Mouse (Mus musculus) embryonic facial prominence, embryonic 10.5 days (tissue): ENCODE data around the gene Osbpl11. TPM values are rescaled to one million over a fixed set of nuclear protein-coding genes. Genes with fewer than 3 reads are reported as not detected.
"Not testable (repeated sequence)": the region's sequence is repeated elsewhere in the genome, so short reads cannot be mapped to it uniquely, and the experiment has no call there.

ENCODE experiments used
- DNase-seq: peaks from one replicate; pipeline ENCODE4 v3.0.0-alpha.2; 2017; ENCODE audit warnings: low spot score
- H3K27ac ChIP-seq: fragments of 300-500 bp; sonication (generic); replicated peaks from 2 replicates; pipeline ENCODE4 v1.5.1; 2016; ENCODE audit warnings: mild to moderate bottlenecking
- H3K27me3 ChIP-seq: fragments of 300-500 bp; sonication (generic); replicated peaks from 2 replicates; pipeline ENCODE4 v1.6.1; 2016; ENCODE audit warnings: low read depth, mild to moderate bottlenecking; ENCODE audit not compliant: poor library complexity, severe bottlenecking
- H3K36me3 ChIP-seq: fragments of 300-500 bp; sonication (generic); replicated peaks from 2 replicates; pipeline ENCODE4 v1.6.1; 2016; ENCODE audit warnings: mild to moderate bottlenecking, moderate library complexity
- H3K4me1 ChIP-seq: fragments of 300-500 bp; sonication (generic); 2 replicates; pipeline ENCODE4 v1.6.1; 2016
- H3K4me3 ChIP-seq: fragments of 300-500 bp; sonication (generic); 2 replicates; pipeline ENCODE4 v1.5.1; 2016; ENCODE audit warnings: mild to moderate bottlenecking, moderate library complexity
- H3K9me3 ChIP-seq: fragments of 300-500 bp; sonication (generic); 2 replicates; pipeline ENCODE4 v1.6.1; 2016; ENCODE audit warnings: mild to moderate bottlenecking
- WGBS: fragments of 180-500 bp; shearing (Covaris S2); methylation state at CpG from one replicate; pipeline ENCODE4 v1.1.7; 2016; 5-methylcytosine and 5-hydroxymethylcytosine counted together
- polyA plus RNA-seq: library from polyadenylated mRNA; unstranded; fragments of >200 nt; fragmentation: Nextera tagmentation; extraction: Ambion mirVana; gene quantifications from 2 replicates; pipeline ENCODE4 v1.2.1, GENCODE M21; 2016

Gene Osbpl11
- polyA plus RNA-seq, 1 experiment from 2014 or later, result 22.2 TPM

DNA sequence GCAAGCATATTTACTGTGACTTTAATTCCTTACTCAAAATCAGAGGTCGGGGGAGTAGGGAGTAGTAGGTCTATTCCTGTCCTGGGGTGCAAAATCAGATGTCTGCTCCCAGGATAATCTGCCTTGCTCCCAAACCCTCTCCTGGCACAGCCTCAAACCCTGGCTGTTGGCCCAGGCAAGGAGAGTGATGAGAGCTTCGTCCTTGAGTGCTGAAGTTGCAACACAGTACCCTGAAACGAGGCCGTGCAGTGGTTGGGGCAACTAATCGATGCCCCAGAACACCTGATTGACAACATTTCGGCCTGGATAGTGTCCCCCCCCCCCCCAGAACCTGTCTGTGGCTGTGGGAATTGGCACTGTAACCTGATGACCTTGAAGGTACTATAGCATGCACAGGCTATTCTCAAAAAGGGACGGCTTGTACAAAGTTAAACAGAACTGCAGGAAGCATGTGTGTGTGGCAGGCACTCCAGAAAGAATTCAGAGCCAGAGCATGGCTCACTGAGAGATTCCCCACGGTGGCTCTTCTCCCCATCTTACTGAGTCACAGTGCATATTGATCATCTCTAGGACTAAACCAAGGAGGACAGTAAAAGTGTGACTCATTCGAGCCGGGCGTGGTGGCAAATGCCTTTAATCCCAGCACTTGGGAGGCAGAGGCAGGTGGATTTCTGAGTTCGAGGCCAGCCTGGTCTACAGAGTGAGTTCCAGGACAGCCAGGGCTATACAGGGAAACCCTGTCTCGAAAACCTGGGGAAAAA is 21.4 kb upstream of the Osbpl11 start:
- WGBS, result 81% methylated on average over 13 of the region's 13 CpGs
- no peak overlapping the region for H3K4me3 ChIP-seq
- DNase-seq, result no peak

DNA sequence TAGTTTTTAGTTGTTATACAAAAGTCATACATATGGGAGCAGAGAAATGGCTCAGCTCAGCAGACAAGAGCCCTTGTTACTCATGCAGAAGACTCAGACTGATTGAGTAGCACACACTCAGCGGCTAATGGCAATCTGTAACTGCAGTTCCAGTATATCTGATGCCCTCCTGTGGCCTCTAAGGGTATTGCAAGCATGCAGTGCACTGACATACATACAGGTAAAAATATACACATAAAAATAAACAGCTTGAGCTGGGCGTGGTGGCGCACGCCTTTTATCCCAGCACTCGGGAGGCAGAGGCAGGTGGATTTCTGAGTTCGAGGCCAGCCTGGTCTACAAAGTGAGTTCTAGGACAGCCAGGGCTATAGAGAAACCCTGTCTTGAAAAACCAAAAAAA is 18.6 kb upstream of the Osbpl11 start:
- DNase-seq, result peak; percentile 50
- H3K4me1 ChIP-seq, H3K27ac ChIP-seq, H3K9me3 ChIP-seq, H3K36me3 ChIP-seq, H3K4me3 ChIP-seq, H3K27me3 ChIP-seq: not testable (repeated sequence)
- WGBS, result 70% methylated on average over 6 of the region's 6 CpGs

More for the DNA sequence above, 21.4 kb upstream of the Osbpl11 start:
- H3K36me3 ChIP-seq, result no peaks in the 10 kb centered on the region
- H3K9me3 ChIP-seq, result no peaks in the 10 kb centered on the region
- no peaks in the 10 kb centered on the region for H3K4me1 ChIP-seq
- no peaks in the 10 kb centered on the region for H3K27me3 ChIP-seq
- no peak overlapping the region for H3K27ac ChIP-seq

DNA sequence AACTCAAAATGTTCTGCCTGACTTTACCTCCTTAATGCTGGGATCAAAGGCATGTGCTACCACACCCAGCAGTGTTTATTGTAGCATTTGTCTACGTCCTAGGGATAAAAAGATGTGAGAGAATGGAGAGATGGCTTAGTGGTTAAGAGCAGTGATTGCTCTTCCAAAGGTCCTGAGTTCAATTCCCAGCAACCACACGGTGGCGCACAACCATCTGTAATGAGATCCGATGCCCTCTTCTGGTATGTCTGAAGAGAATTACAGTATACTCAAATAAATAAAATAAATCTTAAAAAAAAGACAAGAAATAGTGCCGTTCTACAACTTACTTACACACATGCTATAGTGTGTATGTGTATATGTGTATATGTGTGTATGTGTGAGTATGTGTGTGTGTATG is 17.3 kb upstream of the Osbpl11 start:
- Histone ChIP-seq H3K36me3 (no peaks in the 10 kb centered on the region), H3K9me3 (no peaks in the 10 kb centered on the region), H3K27me3 (no peaks in the 10 kb centered on the region), H3K27ac (no peak overlapping the region), H3K4me1 (no peaks in the 10 kb centered on the region; the same call in 1 of the 2 replicates), H3K4me3 (no peak overlapping the region)
- no peak for DNase-seq
- WGBS, result 45% methylated on average over 5 of the region's 5 CpGs

DNA sequence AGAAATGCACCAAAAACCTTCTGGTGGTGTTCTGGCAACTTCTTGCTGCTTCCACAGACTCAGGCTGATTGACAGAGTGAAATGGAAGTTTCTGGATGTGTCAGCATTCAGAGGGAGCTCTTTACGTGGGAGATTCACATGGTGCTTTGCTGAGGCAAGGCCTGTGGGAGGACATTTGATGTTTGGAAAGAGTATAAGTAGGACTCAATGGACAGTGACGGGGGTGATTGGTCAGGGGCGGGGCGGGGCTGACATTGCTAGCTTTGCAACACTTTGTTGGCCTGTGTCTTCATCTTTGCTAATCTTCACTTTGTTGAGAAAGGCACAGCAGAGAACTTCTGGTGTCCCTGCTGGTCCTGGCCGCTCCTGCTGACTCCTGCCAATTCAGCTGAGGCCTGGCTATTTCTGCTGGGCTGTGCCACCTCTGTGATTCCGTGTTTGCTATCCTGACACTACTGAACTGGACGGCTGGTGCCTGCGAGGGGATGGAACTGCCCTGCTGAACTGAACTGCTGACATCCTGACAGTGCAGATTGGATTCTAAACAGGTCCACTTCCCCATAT is 15.3 kb upstream of the Osbpl11 start:
- H3K27me3 ChIP-seq, result no peaks in the 10 kb centered on the region
- WGBS, result 75% methylated on average over 8 of the region's 8 CpGs
- H3K36me3 ChIP-seq, result no peaks in the 10 kb centered on the region
- H3K4me1 ChIP-seq, result no peaks in the 10 kb centered on the region; the same call in 1 of the 2 replicates
- H3K27ac ChIP-seq, result no peak overlapping the region
- DNase-seq, result no peak
- H3K9me3 ChIP-seq, result no peaks in the 10 kb centered on the region
- H3K4me3 ChIP-seq, result no peak overlapping the region

DNA sequence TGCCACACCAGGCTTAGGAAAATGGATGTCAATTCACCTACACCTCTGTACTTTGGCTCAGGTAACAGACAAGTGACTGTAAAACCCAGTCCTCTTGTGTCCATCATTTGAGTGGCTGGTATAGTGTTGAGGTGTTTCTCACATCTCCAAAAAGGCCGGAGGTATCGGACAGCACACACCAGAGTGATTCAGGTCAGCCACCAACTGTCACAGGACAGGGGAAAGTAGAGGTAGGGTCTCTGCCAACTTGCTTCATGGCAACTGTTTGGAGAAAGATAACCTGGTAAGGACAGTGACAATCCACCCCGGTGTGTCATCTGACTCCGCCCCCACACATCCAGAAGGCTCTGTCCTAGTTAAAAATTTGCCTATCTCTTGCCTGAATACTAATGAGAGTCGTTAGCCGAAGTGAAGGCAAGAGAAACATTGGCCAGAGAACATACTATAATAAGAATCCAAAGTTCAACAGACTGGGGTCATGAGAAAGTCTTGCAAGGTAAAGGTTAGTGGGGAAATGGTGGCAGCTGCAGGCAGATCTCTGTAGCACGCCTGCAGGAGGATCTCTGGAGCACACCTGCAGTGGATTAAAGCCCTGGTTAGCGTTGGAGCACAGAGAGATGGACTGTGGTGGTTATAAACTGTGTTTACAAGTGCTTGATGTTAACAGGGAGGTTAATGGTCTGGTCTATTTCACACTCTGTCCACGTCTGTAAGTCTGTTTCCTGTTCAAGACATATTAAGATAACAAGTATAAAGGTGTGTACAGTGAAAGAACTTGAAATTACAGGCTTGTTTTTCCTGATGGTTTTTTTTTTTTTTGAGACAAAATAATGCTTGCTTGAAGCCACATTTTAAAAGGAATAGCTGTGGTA is 13.9 kb upstream of the Osbpl11 start:
- Histone ChIP-seq H3K36me3 (no peaks in the 10 kb centered on the region), H3K4me1 (no peaks in the 10 kb centered on the region; the same call in 1 of the 2 replicates), H3K4me3 (no peak overlapping the region), H3K27me3 (no peaks in the 10 kb centered on the region), H3K9me3 (no peaks in the 10 kb centered on the region), H3K27ac (no peak overlapping the region)
- no peak for DNase-seq
- 76% methylated on average over 9 of the region's 9 CpGs for WGBS

DNA sequence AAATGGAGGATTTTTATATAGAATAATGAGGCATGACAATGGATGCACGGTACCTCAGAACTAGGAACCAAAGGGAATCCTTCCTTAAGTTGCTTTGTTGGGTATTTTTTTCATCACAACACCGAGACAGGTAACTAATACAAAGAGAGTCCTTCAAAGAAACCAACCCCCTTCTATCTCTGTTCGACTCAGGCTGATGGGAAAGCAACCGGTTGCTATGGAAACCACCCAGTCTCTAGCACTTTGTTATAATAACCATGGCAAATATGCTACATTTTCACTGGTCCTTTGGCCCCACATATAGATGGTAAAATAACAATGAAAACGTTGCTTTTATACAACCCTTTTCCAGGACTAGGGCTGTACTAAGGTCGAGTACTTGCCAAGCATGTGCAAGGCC is 13.1 kb upstream of the Osbpl11 start:
- Histone ChIP-seq H3K4me3 (no peak overlapping the region), H3K27ac (no peak overlapping the region), H3K4me1 (no peaks in the 10 kb centered on the region; the same call in 1 of the 2 replicates), H3K36me3 (no peaks in the 10 kb centered on the region), H3K9me3 (no peaks in the 10 kb centered on the region), H3K27me3 (no peaks in the 10 kb centered on the region)
- 86% methylated on average over 6 of the region's 6 CpGs for WGBS
- DNase-seq, result no peak

DNA sequence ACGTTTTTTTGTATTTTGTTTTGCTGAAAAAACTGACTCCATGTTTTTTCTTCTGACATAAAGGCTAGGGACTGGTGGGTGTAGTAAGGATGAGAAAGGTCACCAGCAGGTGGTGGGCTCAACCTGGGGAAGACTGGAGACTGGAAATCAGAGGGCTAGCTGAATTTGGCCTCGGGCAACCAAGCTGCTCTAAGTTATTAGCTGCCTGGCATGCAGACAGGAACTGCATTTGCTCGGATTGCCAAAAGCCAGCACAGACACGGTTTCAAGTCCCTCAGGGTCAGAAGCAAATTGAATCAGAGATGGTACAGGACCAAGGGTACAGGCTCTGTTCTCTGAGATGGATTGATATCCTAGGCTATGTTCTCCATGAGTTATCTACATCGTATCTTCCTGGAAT is 11.7 kb upstream of the Osbpl11 start:
- peak; percentile 14 for DNase-seq
- Histone ChIP-seq H3K36me3 (no peaks in the 10 kb centered on the region), H3K4me3 (no peak overlapping the region), H3K27me3 (no peaks in the 10 kb centered on the region), H3K27ac (no peak overlapping the region), H3K9me3 (no peaks in the 10 kb centered on the region), H3K4me1 (no peaks in the 10 kb centered on the region; the same call in 1 of the 2 replicates)
- WGBS, result 63% methylated on average over 5 of the region's 5 CpGs

DNA sequence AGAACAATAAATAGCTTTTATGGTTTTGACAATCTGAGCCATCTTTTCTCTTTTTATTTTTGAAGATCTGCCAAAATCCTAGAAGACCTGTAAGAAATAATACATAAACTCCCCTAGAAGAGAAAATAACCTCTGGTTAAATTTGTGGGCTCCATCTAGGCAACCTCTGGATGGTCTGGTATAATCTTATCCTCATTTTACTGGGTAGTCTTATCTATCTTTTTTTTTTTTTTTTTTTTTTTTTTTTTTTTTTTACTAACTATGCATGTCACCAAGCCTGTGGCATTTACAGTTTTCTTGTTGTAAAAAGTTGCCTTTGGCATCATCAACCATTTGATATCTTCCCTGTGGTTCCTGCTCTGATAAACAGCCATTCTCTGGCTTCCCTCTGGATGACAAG is 10.2 kb upstream of the Osbpl11 start:
- H3K9me3 ChIP-seq, result no peaks in the 10 kb centered on the region
- H3K4me3 ChIP-seq, result no peak overlapping the region
- no peaks in the 10 kb centered on the region for H3K36me3 ChIP-seq
- H3K27me3 ChIP-seq, result no peaks in the 10 kb centered on the region
- H3K27ac ChIP-seq, result no peak overlapping the region
- DNase-seq, result no peak
- H3K4me1 ChIP-seq, result no peaks in the 10 kb centered on the region; the same call in 1 of the 2 replicates

DNA sequence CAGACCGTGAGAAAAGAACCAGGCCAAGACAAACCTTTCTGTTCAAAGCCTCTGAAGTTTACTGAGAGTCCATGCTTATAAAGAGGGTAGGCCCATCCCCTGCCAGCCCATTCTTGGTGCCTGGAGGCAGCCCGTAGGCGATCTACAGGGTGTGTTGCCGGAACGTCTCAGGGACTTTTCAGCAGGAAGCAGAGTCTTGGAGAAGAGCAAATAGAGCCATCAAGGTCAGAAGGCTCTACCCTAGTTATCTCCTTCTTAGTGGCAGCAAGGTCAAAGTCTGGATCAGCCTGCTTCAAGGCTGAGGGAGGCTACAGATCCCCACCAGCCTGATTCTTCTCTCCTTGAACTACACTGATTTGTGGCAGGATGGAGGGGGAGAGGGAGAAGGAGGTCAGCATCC is 8.0 kb upstream of the Osbpl11 start:
- not testable (repeated sequence) for H3K36me3 ChIP-seq, H3K27ac ChIP-seq, H3K4me1 ChIP-seq, DNase-seq, H3K27me3 ChIP-seq, H3K9me3 ChIP-seq, H3K4me3 ChIP-seq
- WGBS, result 90% methylated on average over 5 of the region's 5 CpGs

DNA sequence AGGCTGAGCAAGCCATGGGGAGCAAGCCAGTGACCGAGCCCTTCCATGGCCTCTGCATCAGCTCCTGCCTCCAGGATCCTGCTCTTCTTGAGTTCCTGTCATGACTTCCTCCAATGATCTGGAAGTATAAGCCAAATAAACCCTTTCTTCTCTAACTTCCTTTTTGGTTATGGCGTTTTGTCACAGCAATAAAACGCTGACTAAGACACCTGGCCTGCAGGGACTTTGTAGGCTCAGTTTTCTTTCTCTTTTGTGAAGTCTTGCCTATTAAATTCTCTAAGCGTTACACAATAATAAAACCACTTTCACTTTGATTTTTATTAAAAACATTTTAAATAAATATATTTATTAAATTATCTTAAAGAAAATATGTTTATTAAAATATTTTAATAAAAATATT is 7.1 kb upstream of the Osbpl11 start:
- Histone ChIP-seq H3K27me3 (no peaks in the 10 kb centered on the region), H3K36me3 (no peaks in the 10 kb centered on the region), H3K4me1 (no peaks in the 10 kb centered on the region), H3K9me3 (no peaks in the 10 kb centered on the region), H3K4me3 (no peak overlapping the region), H3K27ac (no peak overlapping the region)
- WGBS, result 87% methylated on average over 4 of the region's 4 CpGs
- DNase-seq, result no peak

DNA sequence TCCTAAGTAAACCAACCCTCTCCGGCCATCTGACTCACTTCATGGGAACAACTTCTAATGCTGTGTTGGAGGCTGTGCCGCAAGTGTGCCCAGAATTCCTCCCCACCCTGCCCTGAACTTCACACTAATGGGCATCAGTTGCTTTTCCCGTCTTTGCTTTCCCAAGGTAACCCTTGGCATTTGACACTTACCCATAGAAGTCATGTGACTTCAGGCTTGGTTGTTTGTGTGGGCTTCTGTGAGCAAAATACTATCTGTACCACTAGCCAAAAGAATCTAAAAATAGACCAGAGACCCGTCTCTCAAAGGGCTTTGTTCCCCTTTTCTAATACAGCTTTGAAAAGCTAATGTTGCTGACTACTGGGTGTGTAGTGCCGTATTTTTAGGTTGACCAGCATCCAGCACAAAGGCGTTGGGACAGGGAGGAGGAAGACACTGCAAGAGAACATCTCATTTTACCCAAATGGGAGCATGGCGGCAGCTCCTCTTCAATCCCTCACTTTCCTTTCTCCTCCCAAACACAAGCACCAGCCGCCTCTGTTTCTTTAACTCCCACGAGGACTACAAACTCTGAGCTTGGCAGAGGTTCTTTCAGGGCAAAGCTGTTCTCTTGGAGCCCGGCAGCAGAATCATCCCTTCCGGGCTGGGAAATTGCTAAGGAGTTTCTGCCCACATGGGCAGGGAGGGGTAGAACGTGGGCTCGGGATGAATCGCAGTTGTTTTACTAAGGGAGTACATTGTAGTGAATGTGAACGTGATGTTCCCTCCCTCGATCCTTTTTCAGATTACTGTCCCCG is 6.4 kb upstream of the Osbpl11 start:
- WGBS, result 80% methylated on average over 17 of the region's 17 CpGs
- Histone ChIP-seq H3K27me3 (no peaks in the 10 kb centered on the region), H3K27ac (no peak overlapping the region), H3K4me3 (no peak overlapping the region), H3K4me1 (no peaks in the 10 kb centered on the region), H3K9me3 (no peaks in the 10 kb centered on the region), H3K36me3 (no peaks in the 10 kb centered on the region)
- DNase-seq, result no peak

DNA sequence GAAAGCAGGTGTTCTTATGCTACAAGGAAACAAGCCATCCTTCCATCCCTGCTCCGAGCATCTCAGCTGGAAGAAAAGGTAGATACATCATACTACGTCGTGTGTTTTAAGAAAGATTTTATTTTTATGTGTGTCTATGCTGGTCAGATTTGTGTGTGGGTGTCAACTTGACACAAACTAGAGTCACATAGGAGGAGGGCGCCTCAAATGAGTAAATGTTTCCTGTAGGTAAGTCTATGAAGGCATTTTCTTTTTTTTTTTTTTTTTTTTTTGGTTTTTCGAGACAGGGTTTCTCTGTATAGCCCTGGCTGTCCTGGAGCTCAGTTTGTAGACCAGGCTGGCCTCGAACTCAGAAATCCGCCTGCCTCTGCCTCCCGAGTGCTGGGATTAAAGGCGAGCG is 5.6 kb upstream of the Osbpl11 start:
- H3K4me1 ChIP-seq, H3K27me3 ChIP-seq, H3K9me3 ChIP-seq, H3K4me3 ChIP-seq, H3K36me3 ChIP-seq, H3K27ac ChIP-seq, DNase-seq: not testable (repeated sequence)
- 91% methylated on average over 10 of the region's 10 CpGs for WGBS
